Mouse (Mus musculus): ENCODE results near the gene Fam83e. TPM values are rescaled to one million over a fixed set of nuclear protein-coding genes. Genes with fewer than 3 reads are reported as not detected.

Gene Fam83e
- total and polyA plus RNA-seq, 2 experiments = 0.10 to 0.18 TPM

GRCm38 (mm10) chr7:45713881-45714520 lies 7.0 kb upstream of the Fam83e start:
- Histone ChIP-seq H3K27me3 (ENCODE audit: control insufficient read depth, insufficient read depth, low read length) (no peaks in the 10 kb centered on the region), H3K27ac (replicated peaks; ENCODE audit: insufficient read depth, low read depth, low read length) (peak overlapping the region; percentile 98), H3K79me2 (ENCODE audit: control insufficient read depth, insufficient read depth, low read length) (peaks cover 5% of the 10 kb centered on the region; the same call in 1 of the 2 replicates), H3K9ac (ENCODE audit: low read depth, low read length) (peak overlapping the region; percentile 92), H3K4me1 (ENCODE audit: control insufficient read depth, insufficient read depth, low read length) (peaks cover 37% of the 10 kb centered on the region), H3K4me3 (ENCODE audit: insufficient read depth, low read depth, low read length) (peak overlapping the region; percentile 93), H3K36me3 (ENCODE audit: control insufficient read depth, insufficient read depth, low read length) (peaks cover 5% of the 10 kb centered on the region; the same call in 1 of the 2 replicates)
- TF ChIP-seq POLR2A (IDR thresholded peaks at IDR 0.05; ENCODE audit: extremely low read depth, insufficient read depth, low read length) (0 out of 2 replicates have a peak, but pooled peaks have one; percentile 11), CTCF (IDR thresholded peaks at IDR 0.05; ENCODE audit: low read depth, low read length) (no peak)
- peak; percentile 96 for DNase-seq (ENCODE audit: extremely low read depth, low read depth, low spot score)
- 27% methylated on average over 6 of the region's 6 CpGs for WGBS

GRCm38 (mm10) chr7:45714630-45715089 lies 6.4 kb upstream of the Fam83e start:
- peaks cover 5% of the 10 kb centered on the region; the same call in 1 of the 2 replicates for H3K79me2 ChIP-seq (ENCODE audit: control insufficient read depth, insufficient read depth, low read length)
- DNase-seq (ENCODE audit: extremely low read depth, low read depth, low spot score) = peak; percentile 76
- TF ChIP-seq CTCF (IDR thresholded peaks at IDR 0.05; ENCODE audit: low read depth, low read length) = no peak
- TF ChIP-seq POLR2A (IDR thresholded peaks at IDR 0.05; ENCODE audit: extremely low read depth, insufficient read depth, low read length) = no peak
- H3K4me3 ChIP-seq (ENCODE audit: insufficient read depth, low read depth, low read length) = peak overlapping the region; percentile 93
- WGBS = 3% methylated on average over 14 of the region's 14 CpGs
- H3K27ac ChIP-seq (replicated peaks; ENCODE audit: insufficient read depth, low read depth, low read length) = peak overlapping the region; percentile 98
- H3K36me3 ChIP-seq (ENCODE audit: control insufficient read depth, insufficient read depth, low read length) = peaks cover 6% of the 10 kb centered on the region
- peak overlapping the region; percentile 92 for H3K9ac ChIP-seq (ENCODE audit: low read depth, low read length)
- peaks cover 35% of the 10 kb centered on the region for H3K4me1 ChIP-seq (ENCODE audit: control insufficient read depth, insufficient read depth, low read length)
- H3K27me3 ChIP-seq (ENCODE audit: control insufficient read depth, insufficient read depth, low read length) = no peaks in the 10 kb centered on the region

- no peaks in the 10 kb centered on the region for H3K27me3 ChIP-seq (ENCODE audit: control insufficient read depth, insufficient read depth, low read length)
- WGBS = 5% methylated on average over 34 of the region's 34 CpGs
- DNase-seq (ENCODE audit: extremely low read depth, low read depth, low spot score) = peak; percentile 92
- peak within 1 kb of the TSS; percentile 92 for H3K9ac ChIP-seq (ENCODE audit: low read depth, low read length)
- H3K27ac ChIP-seq (replicated peaks; ENCODE audit: insufficient read depth, low read depth, low read length) = peak within 1 kb of the TSS; percentile 98
- peaks cover 7% of the 10 kb centered on the region for H3K36me3 ChIP-seq (ENCODE audit: control insufficient read depth, insufficient read depth, low read length)
- H3K4me3 ChIP-seq (ENCODE audit: insufficient read depth, low read depth, low read length) = peak within 1 kb of the TSS; percentile 93
- peaks cover 34% of the 10 kb centered on the region for H3K4me1 ChIP-seq (ENCODE audit: control insufficient read depth, insufficient read depth, low read length)
- TF ChIP-seq CTCF (IDR thresholded peaks at IDR 0.05; ENCODE audit: low read depth, low read length) (no peak), POLR2A (IDR thresholded peaks at IDR 0.05; ENCODE audit: extremely low read depth, insufficient read depth, low read length) (peak; percentile 90)
- peaks cover 5% of the 10 kb centered on the region; the same call in 1 of the 2 replicates for H3K79me2 ChIP-seq (ENCODE audit: control insufficient read depth, insufficient read depth, low read length)
Observed at GRCm38 (mm10) chr7:45715090-45715708, 5.8 kb upstream of the Fam83e start, which contains the start of gene Rpl18. Gene Rpl18, plus strand, starts transcription at chr7:45715457.

- no peaks in the 10 kb centered on the region for H3K27me3 ChIP-seq (ENCODE audit: control insufficient read depth, insufficient read depth, low read length)
- H3K9ac ChIP-seq (ENCODE audit: low read depth, low read length) = no peak overlapping the region
- peaks cover 5% of the 10 kb centered on the region; the same call in 1 of the 2 replicates for H3K79me2 ChIP-seq (ENCODE audit: control insufficient read depth, insufficient read depth, low read length)
- no peak for DNase-seq (ENCODE audit: extremely low read depth, low read depth, low spot score)
- peaks cover 34% of the 10 kb centered on the region for H3K4me1 ChIP-seq (ENCODE audit: control insufficient read depth, insufficient read depth, low read length)
- no peak for TF ChIP-seq CTCF (IDR thresholded peaks at IDR 0.05; ENCODE audit: low read depth, low read length)
- no peak for TF ChIP-seq POLR2A (IDR thresholded peaks at IDR 0.05; ENCODE audit: extremely low read depth, insufficient read depth, low read length)
- peaks cover 7% of the 10 kb centered on the region for H3K36me3 ChIP-seq (ENCODE audit: control insufficient read depth, insufficient read depth, low read length)
- 70% methylated on average over 19 of the region's 19 CpGs for WGBS
- peak overlapping the region; percentile 33 for H3K27ac ChIP-seq (replicated peaks; ENCODE audit: insufficient read depth, low read depth, low read length)
- no peak overlapping the region; the same call in 1 of the 2 replicates for H3K4me3 ChIP-seq (ENCODE audit: insufficient read depth, low read depth, low read length)
Observed at GRCm38 (mm10) chr7:45715741-45716459, 5.1 kb upstream of the Fam83e start.

GRCm38 (mm10) chr7:45716460-45716857 lies 4.6 kb upstream of the Fam83e start:
- H3K36me3 ChIP-seq (ENCODE audit: control insufficient read depth, insufficient read depth, low read length) = peaks cover 7% of the 10 kb centered on the region
- peaks cover 35% of the 10 kb centered on the region for H3K4me1 ChIP-seq (ENCODE audit: control insufficient read depth, insufficient read depth, low read length)
- 82% methylated on average over 3 of the region's 3 CpGs for WGBS
- H3K9ac ChIP-seq (ENCODE audit: low read depth, low read length) = no peak overlapping the region; the same call in 1 of the 2 replicates
- no peaks in the 10 kb centered on the region for H3K27me3 ChIP-seq (ENCODE audit: control insufficient read depth, insufficient read depth, low read length)
- peaks cover 5% of the 10 kb centered on the region; the same call in 1 of the 2 replicates for H3K79me2 ChIP-seq (ENCODE audit: control insufficient read depth, insufficient read depth, low read length)
- peak overlapping the region; percentile 35 for H3K27ac ChIP-seq (replicated peaks; ENCODE audit: insufficient read depth, low read depth, low read length)
- DNase-seq (ENCODE audit: extremely low read depth, low read depth, low spot score) = no peak
- TF ChIP-seq POLR2A (IDR thresholded peaks at IDR 0.05; ENCODE audit: extremely low read depth, insufficient read depth, low read length) (no peak), CTCF (IDR thresholded peaks at IDR 0.05; ENCODE audit: low read depth, low read length) (no peak)
- no peak overlapping the region for H3K4me3 ChIP-seq (ENCODE audit: insufficient read depth, low read depth, low read length)
